Mouse (Mus musculus): ENCODE results near the gene Slc7a8.

Slc7a8 gene

DNA sequence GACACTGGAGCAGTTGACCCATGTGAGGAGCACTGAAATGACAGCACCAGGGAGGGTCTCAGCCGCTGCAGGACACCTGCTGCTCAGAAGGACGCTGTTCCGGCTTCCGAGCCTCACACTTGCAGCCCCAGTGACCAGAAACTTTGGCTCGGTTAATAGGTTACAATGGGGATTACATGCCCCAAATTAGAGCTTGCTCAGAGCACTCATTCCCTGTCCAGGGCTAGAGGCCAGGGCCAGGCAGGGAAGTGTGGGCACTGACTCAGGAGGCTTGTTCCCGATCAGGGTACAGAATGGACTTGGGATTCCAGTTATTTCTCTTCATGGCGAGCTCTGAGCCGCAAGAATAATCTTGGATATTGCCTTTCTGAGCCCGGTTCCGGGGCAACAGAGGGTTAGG is 44.1 kb downstream of the Slc7a8 start:
- DNase-seq (ENCODE audit: low spot score in 2 of 2), result peak in 1 of 2 experiments; percentile 25

DNA sequence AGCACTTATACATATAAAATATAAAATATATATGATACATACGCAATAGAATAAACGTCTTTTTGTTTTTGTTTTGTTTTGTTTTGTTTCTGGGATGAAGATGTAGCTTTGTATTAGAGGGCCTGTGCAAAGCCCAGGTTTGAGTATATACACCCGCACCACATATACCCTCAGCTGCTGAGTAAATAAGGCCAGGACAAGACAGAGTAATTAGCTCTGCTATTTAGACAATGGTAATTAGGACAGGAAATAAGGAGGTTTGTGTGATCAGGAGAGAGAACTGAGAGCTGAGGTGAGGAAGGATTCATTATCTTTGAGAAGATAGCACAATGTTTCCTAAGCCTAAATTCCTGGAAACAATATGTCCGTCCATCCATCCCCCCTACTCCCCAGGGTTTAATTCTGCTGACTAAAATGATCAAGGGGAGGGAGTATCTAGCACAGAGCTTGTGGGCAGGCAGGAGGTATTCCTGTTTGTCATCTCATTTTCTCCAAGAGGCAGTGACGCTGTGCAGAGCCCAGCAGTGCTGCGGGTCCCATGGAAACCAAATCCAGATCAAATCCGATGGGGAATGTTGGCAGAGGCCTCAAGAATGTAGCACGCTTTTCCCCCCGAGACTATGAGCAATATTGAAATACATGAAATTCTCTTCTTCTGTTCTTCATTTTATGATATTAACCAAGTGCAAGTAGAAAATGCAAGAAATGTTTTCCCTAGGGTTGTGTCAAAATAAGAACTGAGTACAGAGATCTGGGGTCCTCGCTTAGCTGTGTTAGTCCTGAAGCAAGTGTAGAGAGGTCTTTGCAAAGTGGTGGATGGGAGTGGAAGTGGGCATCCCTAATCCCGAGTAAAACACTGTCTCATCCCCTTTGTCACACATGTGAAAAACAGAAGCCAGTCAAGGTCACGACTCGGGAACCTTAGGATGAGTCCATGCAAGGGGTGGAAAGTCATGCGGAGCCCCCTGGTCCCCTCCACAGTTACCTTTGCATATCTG is 44.9 kb downstream of the Slc7a8 start:
- DNase-seq (ENCODE audit: low spot score in 2 of 2), result peak; percentile 77 to 89

DNA sequence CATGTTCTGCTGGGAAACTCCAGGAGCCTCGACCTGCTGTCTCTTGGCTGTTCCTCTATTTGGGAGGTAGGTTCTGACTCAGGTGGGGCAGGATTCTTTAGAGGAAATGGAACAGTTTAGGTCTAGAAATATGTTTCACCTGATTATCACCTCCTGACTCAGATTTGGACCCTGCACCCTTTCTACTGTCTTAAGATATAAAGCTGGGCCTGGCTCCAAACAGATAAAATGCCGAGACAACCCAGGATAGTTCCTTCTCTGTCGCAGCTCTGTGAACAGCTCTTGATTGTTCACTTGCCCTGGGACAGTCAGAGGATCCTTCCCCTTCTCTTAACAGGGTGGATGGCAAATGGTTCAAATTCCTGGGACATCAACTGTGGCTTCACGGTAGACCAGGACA is 46.5 kb downstream of the Slc7a8 start:
- DNase-seq (ENCODE audit: low spot score in 2 of 2), result no peak

DNA sequence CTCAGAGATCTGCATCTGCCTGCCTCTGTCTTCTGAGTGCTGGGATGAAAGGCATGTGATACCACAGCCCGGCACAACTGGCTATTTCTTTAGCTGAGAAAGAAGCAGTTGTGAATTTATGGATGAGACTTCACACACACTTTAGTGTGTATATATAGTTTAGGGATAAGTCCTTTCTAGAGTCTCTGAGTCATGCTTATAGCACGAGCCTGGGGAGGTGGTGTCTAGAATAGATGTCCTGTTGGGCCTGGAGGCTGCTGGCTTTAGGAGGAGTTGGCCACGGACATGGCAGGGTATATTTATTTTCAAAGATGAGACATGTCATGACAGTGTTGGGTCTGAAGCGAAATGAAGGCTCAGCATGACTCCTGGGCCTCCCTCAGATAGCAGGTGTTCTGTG is 47.7 kb downstream of the Slc7a8 start:
- DNase-seq (ENCODE audit: low spot score in 2 of 2), result no peak

DNA sequence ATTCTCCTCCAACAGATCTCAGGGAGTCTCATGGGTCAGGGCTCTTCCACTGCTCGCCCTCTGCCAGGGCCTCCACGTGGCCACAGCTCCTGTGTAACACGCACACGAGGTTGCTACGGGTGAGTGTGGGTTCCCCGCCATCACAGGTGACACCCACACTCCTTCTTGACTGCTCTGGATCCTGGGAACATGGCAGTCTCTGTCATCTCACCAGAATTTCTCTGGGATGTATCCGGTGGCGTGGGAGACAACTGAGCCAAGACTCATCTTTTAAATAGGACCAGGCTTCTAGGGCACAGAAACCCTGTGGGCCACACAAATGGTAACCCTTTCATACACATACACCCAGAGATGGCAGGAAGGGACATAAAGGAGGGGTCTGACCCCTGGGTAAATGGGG is 49.5 kb downstream of the Slc7a8 start:
- no peak for DNase-seq (ENCODE audit: low spot score in 2 of 2)

DNA sequence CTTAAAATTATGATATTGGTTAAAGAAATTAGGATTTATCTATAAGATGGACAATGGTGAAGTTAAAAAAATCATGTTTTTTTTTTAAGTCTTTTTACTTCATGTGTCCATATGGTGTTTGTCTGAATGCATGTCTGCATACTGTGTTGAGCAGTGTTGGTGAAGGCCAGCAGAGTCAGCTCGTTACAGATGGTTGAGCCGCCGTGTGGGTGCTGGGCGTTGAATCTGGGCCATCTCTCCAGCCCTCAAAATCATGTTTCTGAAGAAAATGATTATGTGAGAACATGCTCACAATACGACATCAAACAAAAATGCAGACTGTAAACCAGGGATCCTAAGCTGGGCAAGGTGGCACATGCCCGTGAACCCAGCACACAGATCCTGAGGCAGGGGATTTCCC is 51.4 kb downstream of the Slc7a8 start:
- DNase-seq (ENCODE audit: low spot score in 2 of 2), result peak in 1 of 2 experiments; percentile 66

DNA sequence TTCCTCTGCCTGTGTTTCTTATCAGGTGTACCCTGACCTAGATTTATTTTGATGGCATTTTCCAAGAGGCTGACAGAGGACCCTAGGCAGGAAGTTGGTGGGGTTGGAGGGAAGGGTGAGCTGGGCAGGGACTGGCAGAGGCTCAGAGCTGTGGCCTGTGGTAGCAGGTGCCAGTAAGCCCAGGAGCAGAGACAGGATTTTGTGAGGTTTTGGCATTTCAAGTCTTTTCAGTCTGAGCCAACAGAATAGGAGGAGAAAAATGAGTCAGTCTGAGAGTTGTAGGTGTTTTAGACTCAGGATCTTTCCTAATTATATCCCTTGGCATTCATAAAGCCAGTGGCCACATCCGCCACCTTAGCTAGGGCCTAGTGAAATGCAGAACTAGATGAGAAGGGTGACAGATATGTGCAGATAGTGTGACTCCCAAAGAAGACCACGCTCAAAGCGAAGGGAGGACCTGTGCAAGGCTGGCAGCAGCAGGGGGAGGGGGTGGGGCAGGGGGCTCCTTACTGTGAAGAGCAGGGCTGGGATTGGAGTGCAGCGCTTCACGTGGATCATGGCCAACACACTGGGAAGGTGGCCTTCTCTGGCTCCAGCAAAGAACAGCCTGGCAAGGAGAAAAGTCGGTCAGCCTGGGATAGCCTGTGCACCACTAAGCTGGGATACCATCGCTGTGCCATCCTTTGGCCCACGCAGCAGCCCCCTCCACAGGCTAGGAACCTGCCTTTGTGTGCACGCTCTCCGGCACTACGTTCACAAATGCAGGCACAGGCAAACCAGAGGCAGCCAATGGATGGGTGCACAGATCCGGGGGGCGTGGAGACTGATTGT is 52.7 kb downstream of the Slc7a8 start:
- no peak for DNase-seq (ENCODE audit: low spot score in 2 of 2)

DNA sequence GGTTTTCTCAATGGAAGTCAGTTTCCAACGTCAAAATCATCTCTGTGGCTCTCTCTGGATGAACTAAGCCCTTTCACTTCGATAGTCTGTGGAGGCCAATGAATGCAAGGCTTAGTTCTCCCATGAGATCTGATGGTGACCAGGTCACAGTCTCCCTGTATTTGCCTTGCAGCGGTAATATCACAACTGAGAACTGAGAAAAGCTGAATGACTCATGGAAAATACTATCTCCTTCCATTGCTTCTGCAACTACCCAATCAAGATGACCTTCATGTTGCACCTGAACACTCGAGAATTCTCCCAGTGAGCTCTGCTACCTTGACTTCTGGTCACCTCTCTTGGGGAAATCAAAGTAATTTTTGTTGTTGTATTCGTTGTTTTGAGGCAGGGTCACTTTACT is 54.2 kb downstream of the Slc7a8 start:
- no peak for DNase-seq (ENCODE audit: low spot score in 2 of 2)

DNA sequence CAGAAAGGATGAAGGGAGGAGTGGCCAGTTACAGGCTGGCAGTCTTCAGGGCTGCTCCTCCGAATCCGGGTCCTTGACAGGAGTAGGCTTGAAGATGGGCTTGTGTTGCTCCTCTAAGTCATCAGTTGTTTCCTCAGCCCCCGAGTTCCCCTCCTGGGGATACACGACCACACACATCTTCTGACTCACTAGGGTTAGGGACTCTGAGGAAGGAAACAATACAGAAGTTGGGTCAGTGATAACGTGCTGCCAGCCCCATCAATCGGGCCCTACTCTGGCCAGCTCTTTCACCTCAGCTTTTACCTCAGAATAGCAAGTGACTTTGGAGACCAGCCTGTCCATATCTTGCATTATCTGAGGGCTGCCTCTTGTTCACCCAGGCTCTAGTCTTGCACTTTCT is 57.7 kb downstream of the Slc7a8 start:
- DNase-seq (ENCODE audit: low spot score in 2 of 2), result no peak

DNA sequence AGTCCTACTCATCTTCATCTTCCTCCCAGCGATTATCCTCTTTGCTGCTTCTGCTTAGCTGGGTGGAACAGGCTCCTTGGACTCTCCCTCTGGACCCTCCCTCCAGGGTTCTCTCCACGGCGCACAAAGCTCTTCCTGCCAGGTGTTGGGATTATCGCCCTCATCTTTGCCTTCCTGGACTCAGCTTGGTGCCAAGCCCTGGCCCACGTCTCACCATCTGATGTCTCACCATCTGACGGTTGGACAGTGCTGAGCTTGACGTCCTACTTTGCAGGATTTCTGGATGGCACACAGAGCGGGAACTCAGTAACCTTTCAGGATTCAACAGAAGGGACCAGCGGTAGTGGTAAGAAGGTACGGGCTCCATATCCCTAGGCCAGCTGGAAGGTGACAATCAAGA is 60.0 kb downstream of the Slc7a8 start:
- no peak for DNase-seq (ENCODE audit: low spot score in 2 of 2)

DNA sequence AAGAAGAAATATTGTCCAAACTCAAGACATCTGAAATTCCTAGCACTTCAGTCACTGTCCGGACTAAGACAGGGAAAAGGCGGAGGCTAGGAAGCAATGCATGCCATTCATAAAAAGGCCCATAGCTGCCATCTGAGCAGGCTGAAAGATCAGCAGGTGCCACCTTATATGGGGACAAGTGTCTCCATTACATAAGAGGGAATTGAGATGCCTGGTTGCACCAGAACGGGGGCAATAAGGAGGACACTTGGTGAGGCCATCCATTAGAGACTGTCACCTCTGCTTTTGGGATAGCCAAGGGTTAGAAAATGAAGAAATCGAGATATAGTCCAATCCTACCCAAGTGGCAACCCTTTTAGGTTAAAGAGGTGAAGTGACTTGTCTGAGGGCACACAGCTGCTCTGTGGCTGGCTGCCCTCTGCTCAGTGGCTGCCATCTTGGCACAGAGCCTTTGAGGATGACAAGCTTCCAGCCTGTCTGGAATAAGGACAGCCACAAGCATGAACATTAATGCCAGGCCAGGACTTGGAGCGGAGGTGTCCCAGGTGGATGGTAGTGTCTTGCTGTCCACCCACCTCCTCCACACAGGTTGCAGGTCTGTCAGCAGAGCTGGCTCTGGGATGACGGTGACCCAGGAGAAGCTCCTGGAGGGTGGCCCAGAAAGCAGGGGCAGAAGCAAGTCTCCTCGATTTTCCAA is 60.9 kb downstream of the Slc7a8 start:
- no peak for DNase-seq (ENCODE audit: low spot score in 2 of 2)

DNA sequence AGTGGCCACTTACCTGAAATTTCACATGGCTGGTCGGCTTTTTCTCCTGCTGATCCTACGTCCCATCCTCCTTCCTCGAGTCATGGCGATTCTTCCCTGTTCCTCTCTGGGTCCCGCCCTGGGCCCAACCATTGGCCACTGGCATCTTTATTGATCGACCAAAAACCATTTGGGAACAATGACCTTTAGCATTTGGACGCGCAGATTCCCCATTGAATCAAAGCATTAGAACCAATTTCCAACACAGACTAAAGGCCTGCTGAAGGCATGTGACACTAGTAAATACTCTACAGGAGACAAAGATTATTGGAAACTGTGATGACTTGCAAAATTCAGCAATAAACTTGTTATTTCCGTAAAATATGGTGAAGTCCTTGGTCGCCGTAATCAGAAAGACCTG is 61.7 kb downstream of the Slc7a8 start:
- no peak for DNase-seq (ENCODE audit: low spot score in 2 of 2)

DNA sequence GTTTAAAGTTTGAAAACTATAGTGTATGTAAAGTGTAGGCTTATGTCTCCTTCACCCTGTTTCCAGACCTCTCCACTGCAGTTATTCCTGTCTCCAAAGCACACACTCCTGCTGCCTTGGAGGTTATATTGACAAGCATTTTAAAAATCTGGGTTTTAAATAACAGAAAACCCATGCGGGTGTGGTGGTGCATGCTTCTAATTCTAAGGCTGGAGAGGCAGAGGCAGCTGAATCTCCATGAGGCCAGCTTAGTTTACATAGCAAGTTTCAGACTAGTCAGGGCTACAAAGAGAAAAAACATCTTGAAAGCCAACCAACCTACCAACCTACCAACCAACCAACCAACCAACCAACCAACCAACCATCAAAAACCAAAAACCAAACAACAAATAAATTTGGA is 66.3 kb downstream of the Slc7a8 start:
- no peak for DNase-seq (ENCODE audit: low spot score in 2 of 2)

DNA sequence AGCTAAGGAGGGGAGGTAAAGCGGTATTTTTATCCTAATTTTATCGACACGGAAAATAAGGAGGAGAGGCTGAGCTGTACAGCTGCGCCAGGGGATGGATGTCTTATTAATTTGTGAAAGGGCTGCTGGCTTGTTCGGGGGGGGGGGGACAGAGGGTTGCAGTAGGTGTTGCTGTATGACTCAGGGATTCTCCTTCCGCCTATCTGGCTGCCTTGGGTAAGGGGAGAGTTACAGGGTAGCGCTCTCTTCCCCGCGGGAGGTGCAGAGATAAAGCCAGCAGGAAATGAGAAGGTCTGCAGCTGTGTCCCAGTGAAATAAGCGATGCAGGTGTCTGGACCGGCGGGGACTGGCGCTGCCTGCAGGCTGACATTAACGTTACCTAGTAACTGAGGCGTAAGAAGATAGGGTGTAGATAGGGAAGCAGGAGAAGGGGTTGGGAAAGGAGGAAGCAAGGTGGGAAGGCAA is 67.1 kb downstream of the Slc7a8 start:
- DNase-seq (ENCODE audit: low spot score in 2 of 2), result peak in 1 of 2 experiments; percentile 51

DNA sequence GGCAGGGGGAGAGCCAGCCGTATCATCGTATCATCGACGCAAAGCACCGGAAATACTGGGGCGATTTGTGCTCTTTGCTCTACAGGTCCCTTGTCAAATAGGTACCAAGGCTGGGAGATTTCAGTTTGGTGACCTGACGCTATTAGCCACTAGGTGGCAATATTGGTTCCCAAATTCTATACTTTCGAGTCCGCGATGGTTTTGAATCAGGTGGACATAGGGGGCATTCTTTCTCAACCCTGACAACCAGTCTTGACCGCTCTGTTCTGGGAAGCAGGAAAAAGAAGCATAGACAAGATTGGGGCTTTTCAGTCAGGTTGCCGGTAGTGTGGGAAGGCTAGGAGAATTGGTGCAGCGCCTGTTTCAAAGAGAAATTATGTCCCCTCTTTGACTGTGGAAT is 67.6 kb downstream of the Slc7a8 start:
- DNase-seq (ENCODE audit: low spot score in 2 of 2), result peak; percentile 79 to 80

DNA sequence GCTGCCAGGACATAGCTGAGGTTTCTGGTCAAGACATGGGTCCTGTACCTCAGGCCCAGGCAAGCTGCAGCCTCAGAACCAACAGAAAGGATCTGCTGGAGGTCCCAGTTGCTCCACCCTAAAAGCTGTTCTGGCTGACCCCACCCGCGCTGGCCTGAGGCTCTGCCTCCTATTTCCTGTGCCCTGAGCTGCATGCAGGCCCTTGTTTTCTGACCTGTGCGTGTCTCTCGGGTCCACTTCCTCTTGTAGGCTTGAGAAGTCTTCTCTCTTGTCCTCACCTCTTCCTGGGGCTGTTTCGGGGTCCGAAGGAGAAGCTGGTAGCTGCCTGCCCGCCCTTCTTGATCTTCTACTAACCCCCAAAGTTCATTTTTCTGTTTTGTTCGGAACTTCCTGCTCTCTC is 68.9 kb downstream of the Slc7a8 start:
- peak in 1 of 2 experiments; percentile 36 for DNase-seq (ENCODE audit: low spot score in 2 of 2)

DNA sequence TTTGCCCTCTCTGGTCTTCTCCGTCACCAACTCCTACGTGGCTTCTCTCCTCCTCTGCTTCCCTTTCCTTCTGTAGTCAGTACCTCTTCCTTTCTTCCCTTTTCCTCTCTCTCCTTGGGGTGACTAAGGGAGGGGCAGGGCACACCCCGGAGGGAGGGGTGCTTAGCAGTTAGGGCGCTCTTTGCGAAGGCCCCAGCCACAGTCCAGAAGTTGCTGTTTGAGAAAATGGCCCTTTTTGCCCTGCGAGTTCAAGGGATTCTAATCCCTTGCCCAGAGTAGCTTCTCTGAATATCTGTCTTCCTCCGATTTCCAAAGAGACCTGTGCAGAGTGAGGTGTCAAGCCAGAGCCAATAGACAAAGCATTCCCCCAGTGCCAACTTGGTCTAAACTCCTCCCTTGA is 69.7 kb downstream of the Slc7a8 start, which contains the start of gene Cebpe:
Gene Cebpe (minus strand): TSS at position 101 of the 400 bp plus-strand sequence.
- DNase-seq (ENCODE audit: low spot score in 2 of 2), result no peak

DNA sequence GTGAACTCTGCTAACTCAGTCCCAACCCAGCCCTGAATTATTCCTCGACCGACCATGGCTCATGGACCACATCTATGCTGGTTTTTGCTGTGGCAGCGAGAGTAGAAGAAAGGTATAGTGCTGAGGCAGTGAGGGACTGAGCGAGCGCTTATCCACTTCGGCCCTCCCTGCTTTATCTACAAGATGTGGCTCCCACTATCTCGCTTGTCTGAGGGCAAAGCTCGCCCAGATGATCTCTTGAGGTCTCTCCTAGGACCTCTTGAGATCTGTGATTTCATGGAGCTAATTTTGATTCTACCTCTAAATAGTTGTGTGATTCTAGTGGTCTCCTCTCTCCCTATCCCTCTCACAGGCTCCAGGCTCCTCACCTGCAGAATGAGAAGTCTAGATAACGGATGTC is 72.7 kb downstream of the Slc7a8 start:
- DNase-seq (ENCODE audit: low spot score in 2 of 2), result no peak

DNA sequence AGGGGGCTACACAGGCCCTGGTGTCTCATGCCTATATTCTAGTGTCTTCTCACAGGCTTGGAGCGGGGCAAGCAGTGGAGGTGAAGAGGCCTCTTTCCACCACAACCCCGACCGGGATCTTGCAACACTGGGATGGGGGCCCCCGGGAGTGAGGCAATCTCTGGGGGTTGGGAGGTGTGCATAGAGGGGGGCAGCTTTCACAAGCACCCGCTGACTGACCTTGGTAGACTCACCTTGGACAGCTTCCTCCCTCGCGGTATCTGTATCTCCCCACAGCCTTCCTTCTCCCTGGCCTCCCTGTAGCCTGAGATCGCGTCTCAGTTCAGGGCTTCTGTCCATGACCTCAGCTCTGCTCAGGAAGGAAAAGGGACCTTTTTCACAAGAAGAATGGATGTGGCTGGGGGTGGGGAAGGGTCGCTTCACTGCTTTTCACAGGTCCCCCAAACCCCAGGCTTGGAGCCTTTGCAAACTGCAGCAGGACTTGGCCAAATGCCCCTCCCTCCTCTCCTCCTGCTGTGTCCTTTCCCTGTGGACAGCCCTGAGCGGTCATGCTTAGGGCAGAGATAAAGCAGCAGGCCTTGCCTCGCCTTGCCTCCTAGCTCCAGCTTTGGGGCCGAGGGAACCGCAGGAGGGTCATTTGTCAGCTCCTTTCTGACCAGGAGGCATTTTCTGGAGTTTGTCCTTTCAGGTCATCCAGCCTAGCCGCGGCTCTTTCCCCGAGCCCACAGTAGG is 75.0 kb downstream of the Slc7a8 start:
- no peak for DNase-seq (ENCODE audit: low spot score in 2 of 2)

DNA sequence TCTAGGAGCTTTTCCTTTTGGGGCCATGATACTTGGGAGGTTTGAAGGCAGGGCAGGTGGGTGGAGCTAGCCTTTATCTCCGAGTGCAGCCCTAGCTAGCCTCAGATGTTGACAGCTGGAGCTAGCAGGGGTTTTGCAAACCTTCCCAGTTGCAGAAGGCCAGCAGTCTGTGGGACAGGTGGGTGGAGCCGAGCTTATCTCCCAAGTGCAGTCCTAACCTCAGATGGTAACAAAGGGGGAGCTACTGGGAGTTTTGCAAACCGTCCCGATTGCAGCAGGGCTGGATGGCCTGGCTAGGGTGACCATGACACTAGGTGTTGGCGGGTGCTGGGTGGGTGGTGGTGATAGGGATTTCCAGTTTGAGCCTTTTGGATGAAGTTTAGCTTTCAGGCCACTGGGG is 75.9 kb downstream of the Slc7a8 start:
- DNase-seq (ENCODE audit: low spot score in 2 of 2), result no peak

DNA sequence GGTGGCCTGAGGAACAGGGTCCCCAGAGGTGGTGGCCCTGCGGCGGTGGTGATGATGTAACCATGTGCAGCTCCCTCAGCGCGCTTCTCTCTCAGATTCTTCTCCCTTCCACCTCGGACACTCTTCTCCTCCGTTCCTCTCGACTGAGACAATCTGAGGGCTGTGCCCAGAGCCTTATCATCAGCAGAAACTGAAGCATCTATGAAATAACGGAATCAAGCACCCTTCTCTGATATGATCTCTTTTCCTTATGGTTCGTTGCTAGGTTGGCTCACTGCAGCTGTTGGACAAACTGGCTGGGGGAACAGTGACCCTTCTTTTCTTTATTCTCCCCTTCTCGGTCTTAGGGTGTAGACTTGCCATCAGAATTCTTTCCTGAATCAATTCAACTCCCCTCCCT is 78.5 kb downstream of the Slc7a8 start:
- DNase-seq (ENCODE audit: low spot score in 2 of 2), result no peak
